Mouse (Mus musculus): ENCODE measurements around the gene Ube2i. TPM values are rescaled to one million over a fixed set of nuclear protein-coding genes. Genes with fewer than 3 reads are reported as not detected.

The Ube2i gene
- polyA plus RNA-seq (2014; fragmentation: Nextera tagmentation; extraction: Ambion mirVana) = 837 and 868 TPM in 2 replicates

- no peak for DNase-seq (ENCODE audit: low spot score)
- peak within 1 kb of the TSS; percentile 100 for H3K9ac ChIP-seq (ENCODE audit: low read length)
- no peaks in the 10 kb centered on the region for H3K36me3 ChIP-seq (ENCODE audit: control insufficient read depth, insufficient read depth, low read length)
- peaks cover 9% of the 10 kb centered on the region for H3K4me1 ChIP-seq (replicated peaks; ENCODE audit: control insufficient read depth, insufficient read depth, low read length)
- ATAC-seq (replicated peaks; ENCODE audit: low FRiP score) = no peak
- no peaks in the 10 kb centered on the region for H3K9me3 ChIP-seq (ENCODE audit: control insufficient read depth, low read length)
- 83% methylated on average over 9 of the region's 9 CpGs for WGBS
- peak within 1 kb of the TSS; percentile 99 for H3K4me3 ChIP-seq (ENCODE audit: low read depth, low read length)
- H3K27me3 ChIP-seq (ENCODE audit: control insufficient read depth, insufficient read depth, low read length) = no peaks in the 10 kb centered on the region
- H3K27ac ChIP-seq (ENCODE audit: low read depth, low read length) = peak within 1 kb of the TSS; percentile 97
- peak within 1 kb of the TSS; percentile 55 for H3K4me2 ChIP-seq (ENCODE audit: low read depth, low read length, severe bottlenecking)
Observed at GRCm38 (mm10) chr17:25274571-25275346, at the start of gene Ube2i. Ube2i (minus strand) TSS chr17:25274622.

- Histone ChIP-seq H3K9me3 (ENCODE audit: control insufficient read depth, low read length) (no peaks in the 10 kb centered on the region), H3K36me3 (ENCODE audit: control insufficient read depth, insufficient read depth, low read length) (no peaks in the 10 kb centered on the region), H3K9ac (ENCODE audit: low read length) (no peak overlapping the region), H3K4me2 (ENCODE audit: low read depth, low read length, severe bottlenecking) (no peak overlapping the region), H3K27me3 (ENCODE audit: control insufficient read depth, insufficient read depth, low read length) (no peaks in the 10 kb centered on the region), H3K4me1 (replicated peaks; ENCODE audit: control insufficient read depth, insufficient read depth, low read length) (no peaks in the 10 kb centered on the region), H3K27ac (ENCODE audit: low read depth, low read length) (no peak overlapping the region), H3K4me3 (ENCODE audit: low read depth, low read length) (no peak overlapping the region)
- 13% methylated on average over 2 of the region's 2 CpGs for WGBS
- DNase-seq (ENCODE audit: low spot score) = no peak
- ATAC-seq (replicated peaks; ENCODE audit: low FRiP score) = no peak
Observed at GRCm38 (mm10) chr17:25322930-25323329, 48.5 kb upstream of the Ube2i start.

- Histone ChIP-seq H3K9me3 (ENCODE audit: control insufficient read depth, low read length) (no peaks in the 10 kb centered on the region), H3K9ac (ENCODE audit: low read length) (no peak overlapping the region), H3K4me1 (replicated peaks; ENCODE audit: control insufficient read depth, insufficient read depth, low read length) (no peaks in the 10 kb centered on the region), H3K4me3 (ENCODE audit: low read depth, low read length) (no peak overlapping the region), H3K4me2 (ENCODE audit: low read depth, low read length, severe bottlenecking) (no peak overlapping the region), H3K27ac (ENCODE audit: low read depth, low read length) (no peak overlapping the region), H3K27me3 (ENCODE audit: control insufficient read depth, insufficient read depth, low read length) (no peaks in the 10 kb centered on the region), H3K36me3 (ENCODE audit: control insufficient read depth, insufficient read depth, low read length) (no peaks in the 10 kb centered on the region)
- no peak for ATAC-seq (replicated peaks; ENCODE audit: low FRiP score)
- 90% methylated on average over 8 of the region's 8 CpGs for WGBS
- no peak for DNase-seq (ENCODE audit: low spot score)
Observed at GRCm38 (mm10) chr17:25320819-25321218, 46.4 kb upstream of the Ube2i start.

GRCm38 (mm10) chr17:25318354-25318753 lies 43.9 kb upstream of the Ube2i start, which contains the start of gene Prss29:
Prss29 (plus strand) TSS chr17:25318654.
- WGBS = 84% methylated on average over 5 of the region's 5 CpGs
- DNase-seq (ENCODE audit: low spot score) (no peak), ATAC-seq (replicated peaks; ENCODE audit: low FRiP score) (no peak)

GRCm38 (mm10) chr17:25308346-25308745 lies 33.9 kb upstream of the Ube2i start, which contains the start of gene Prss28:
Prss28 (plus strand) TSS chr17:25308646.
- DNase-seq (ENCODE audit: low spot score) (no peak), ATAC-seq (replicated peaks; ENCODE audit: low FRiP score) (no peak)
- Histone ChIP-seq H3K4me3 (ENCODE audit: low read depth, low read length) (no peak within 1 kb of the TSS), H3K4me2 (ENCODE audit: low read depth, low read length, severe bottlenecking) (no peak within 1 kb of the TSS), H3K27me3 (ENCODE audit: control insufficient read depth, insufficient read depth, low read length) (no peaks in the 10 kb centered on the region), H3K9ac (ENCODE audit: low read length) (no peak within 1 kb of the TSS), H3K27ac (ENCODE audit: low read depth, low read length) (no peak within 1 kb of the TSS), H3K4me1 (replicated peaks; ENCODE audit: control insufficient read depth, insufficient read depth, low read length) (no peaks in the 10 kb centered on the region), H3K36me3 (ENCODE audit: control insufficient read depth, insufficient read depth, low read length) (no peaks in the 10 kb centered on the region), H3K9me3 (ENCODE audit: control insufficient read depth, low read length) (no peaks in the 10 kb centered on the region)
- 85% methylated on average over 4 of the region's 4 CpGs for WGBS

More at GRCm38 (mm10) chr17:25318354-25318753, 43.9 kb upstream of the Ube2i start, which contains the start of gene Prss29:
- no peak within 1 kb of the TSS for H3K4me3 ChIP-seq (ENCODE audit: low read depth, low read length)
- H3K36me3 ChIP-seq (ENCODE audit: control insufficient read depth, insufficient read depth, low read length) = no peaks in the 10 kb centered on the region
- H3K9ac ChIP-seq (ENCODE audit: low read length) = no peak within 1 kb of the TSS
- H3K4me1 ChIP-seq (replicated peaks; ENCODE audit: control insufficient read depth, insufficient read depth, low read length) = no peaks in the 10 kb centered on the region
- no peak within 1 kb of the TSS for H3K27ac ChIP-seq (ENCODE audit: low read depth, low read length)
- no peaks in the 10 kb centered on the region for H3K27me3 ChIP-seq (ENCODE audit: control insufficient read depth, insufficient read depth, low read length)
- H3K9me3 ChIP-seq (ENCODE audit: control insufficient read depth, low read length) = no peaks in the 10 kb centered on the region
- H3K4me2 ChIP-seq (ENCODE audit: low read depth, low read length, severe bottlenecking) = no peak within 1 kb of the TSS

GRCm38 (mm10) chr17:25298094-25298493 lies 23.7 kb upstream of the Ube2i start, which contains the start of gene Prss34:
Prss34 (plus strand) TSS chr17:25298394.
- Histone ChIP-seq H3K27ac (ENCODE audit: low read depth, low read length) (no peak within 1 kb of the TSS), H3K4me1 (replicated peaks; ENCODE audit: control insufficient read depth, insufficient read depth, low read length) (no peaks in the 10 kb centered on the region), H3K9ac (ENCODE audit: low read length) (no peak within 1 kb of the TSS), H3K36me3 (ENCODE audit: control insufficient read depth, insufficient read depth, low read length) (no peaks in the 10 kb centered on the region), H3K9me3 (ENCODE audit: control insufficient read depth, low read length) (no peaks in the 10 kb centered on the region), H3K27me3 (ENCODE audit: control insufficient read depth, insufficient read depth, low read length) (no peaks in the 10 kb centered on the region), H3K4me3 (ENCODE audit: low read depth, low read length) (no peak within 1 kb of the TSS), H3K4me2 (ENCODE audit: low read depth, low read length, severe bottlenecking) (no peak within 1 kb of the TSS)
- no peak for ATAC-seq (replicated peaks; ENCODE audit: low FRiP score)
- DNase-seq (ENCODE audit: low spot score) = no peak
- WGBS = 93% methylated on average over 5 of the region's 5 CpGs

GRCm38 (mm10) chr17:25294111-25294510 lies 19.7 kb upstream of the Ube2i start:
- no peaks in the 10 kb centered on the region for H3K4me1 ChIP-seq (replicated peaks; ENCODE audit: control insufficient read depth, insufficient read depth, low read length)
- no peak overlapping the region for H3K27ac ChIP-seq (ENCODE audit: low read depth, low read length)
- 64% methylated on average over 1 of the region's 1 CpGs for WGBS
- ATAC-seq (replicated peaks; ENCODE audit: low FRiP score) = no peak
- H3K4me3 ChIP-seq (ENCODE audit: low read depth, low read length) = no peak overlapping the region
- no peaks in the 10 kb centered on the region for H3K36me3 ChIP-seq (ENCODE audit: control insufficient read depth, insufficient read depth, low read length)
- H3K4me2 ChIP-seq (ENCODE audit: low read depth, low read length, severe bottlenecking) = no peak overlapping the region
- H3K9me3 ChIP-seq (ENCODE audit: control insufficient read depth, low read length) = no peaks in the 10 kb centered on the region
- H3K27me3 ChIP-seq (ENCODE audit: control insufficient read depth, insufficient read depth, low read length) = no peaks in the 10 kb centered on the region
- no peak for DNase-seq (ENCODE audit: low spot score)
- H3K9ac ChIP-seq (ENCODE audit: low read length) = no peak overlapping the region

GRCm38 (mm10) chr17:25293495-25293894 lies 19.1 kb upstream of the Ube2i start:
- DNase-seq (ENCODE audit: low spot score) (no peak), ATAC-seq (replicated peaks; ENCODE audit: low FRiP score) (no peak)
- no peaks in the 10 kb centered on the region for H3K9me3 ChIP-seq (ENCODE audit: control insufficient read depth, low read length)
- 83% methylated on average over 5 of the region's 5 CpGs for WGBS
- H3K27ac ChIP-seq (ENCODE audit: low read depth, low read length) = no peak overlapping the region
- no peak overlapping the region for H3K4me2 ChIP-seq (ENCODE audit: low read depth, low read length, severe bottlenecking)
- no peak overlapping the region for H3K4me3 ChIP-seq (ENCODE audit: low read depth, low read length)
- no peak overlapping the region for H3K9ac ChIP-seq (ENCODE audit: low read length)
- no peaks in the 10 kb centered on the region for H3K36me3 ChIP-seq (ENCODE audit: control insufficient read depth, insufficient read depth, low read length)
- H3K4me1 ChIP-seq (replicated peaks; ENCODE audit: control insufficient read depth, insufficient read depth, low read length) = no peaks in the 10 kb centered on the region
- no peaks in the 10 kb centered on the region for H3K27me3 ChIP-seq (ENCODE audit: control insufficient read depth, insufficient read depth, low read length)

GRCm38 (mm10) chr17:25290411-25290810 lies 16.0 kb upstream of the Ube2i start:
- no peaks in the 10 kb centered on the region for H3K4me1 ChIP-seq (replicated peaks; ENCODE audit: control insufficient read depth, insufficient read depth, low read length)
- no peak overlapping the region for H3K4me2 ChIP-seq (ENCODE audit: low read depth, low read length, severe bottlenecking)
- H3K9ac ChIP-seq (ENCODE audit: low read length) = no peak overlapping the region
- no peak overlapping the region for H3K4me3 ChIP-seq (ENCODE audit: low read depth, low read length)
- no peaks in the 10 kb centered on the region for H3K9me3 ChIP-seq (ENCODE audit: control insufficient read depth, low read length)
- no peak for ATAC-seq (replicated peaks; ENCODE audit: low FRiP score)
- H3K36me3 ChIP-seq (ENCODE audit: control insufficient read depth, insufficient read depth, low read length) = no peaks in the 10 kb centered on the region
- 30% methylated on average over 4 of the region's 4 CpGs for WGBS
- no peaks in the 10 kb centered on the region for H3K27me3 ChIP-seq (ENCODE audit: control insufficient read depth, insufficient read depth, low read length)
- peak; percentile 38 for DNase-seq (ENCODE audit: low spot score)
- no peak overlapping the region for H3K27ac ChIP-seq (ENCODE audit: low read depth, low read length)

All from forebrain, embryonic 11.5 days (tissue).